Mouse (Mus musculus) A20 (cell line): Measurements from ENCODE around the gene Kpnb1.

Experiments used
- DNase-seq: peaks from one replicate; pipeline ENCODE4 v3.0.0-alpha.2; 2011; ENCODE audit warnings: low read depth, low spot score

Gene Kpnb1

GRCm38 (mm10) chr11:97142159-97142608 lies 45.5 kb downstream of the Kpnb1 start:
- peak; percentile 50 for DNase-seq

- no peak for DNase-seq
These were observed 46.9 kb downstream of the Kpnb1 start for GRCm38 (mm10) chr11:97140811-97141210.

GRCm38 (mm10) chr11:97139256-97139655 lies 48.4 kb downstream of the Kpnb1 start:
- DNase-seq: no peak

- DNase-seq: no peak
These were observed 49.0 kb downstream of the Kpnb1 start for GRCm38 (mm10) chr11:97138554-97139226.

GRCm38 (mm10) chr11:97133270-97133669 lies 54.4 kb downstream of the Kpnb1 start:
- no peak for DNase-seq

GRCm38 (mm10) chr11:97132185-97132584 lies 55.5 kb downstream of the Kpnb1 start:
- no peak for DNase-seq

- no peak for DNase-seq
These were observed 56.0 kb downstream of the Kpnb1 start for GRCm38 (mm10) chr11:97131683-97132082.

- no peak for DNase-seq
These were observed 57.4 kb downstream of the Kpnb1 start for GRCm38 (mm10) chr11:97130318-97130717.

GRCm38 (mm10) chr11:97128956-97129355 lies 58.7 kb downstream of the Kpnb1 start:
- no peak for DNase-seq

GRCm38 (mm10) chr11:97127470-97128223 lies 60.0 kb downstream of the Kpnb1 start:
- DNase-seq: no peak

- DNase-seq: peak; percentile 64
These were observed 60.8 kb downstream of the Kpnb1 start for GRCm38 (mm10) chr11:97126645-97127468.

- no peak for DNase-seq
These were observed 63.2 kb downstream of the Kpnb1 start for GRCm38 (mm10) chr11:97124266-97125036.

GRCm38 (mm10) chr11:97123282-97123890 lies 64.3 kb downstream of the Kpnb1 start:
- DNase-seq: peak; percentile 32

- DNase-seq: no peak
These were observed 67.0 kb downstream of the Kpnb1 start for GRCm38 (mm10) chr11:97120641-97121040.

GRCm38 (mm10) chr11:97120221-97120620 lies 67.5 kb downstream of the Kpnb1 start:
- DNase-seq: no peak

- DNase-seq: no peak
These were observed 71.9 kb downstream of the Kpnb1 start for GRCm38 (mm10) chr11:97115797-97116196.

- DNase-seq: no peak
These were observed 72.7 kb downstream of the Kpnb1 start, which contains the start of gene Tbx21 for GRCm38 (mm10) chr11:97114671-97115601. Gene Tbx21, minus strand, starts transcription at chr11:97115331.

GRCm38 (mm10) chr11:97112519-97113125 lies 75.1 kb downstream of the Kpnb1 start:
- no peak for DNase-seq
